Mouse (Mus musculus) ZHBTc4 (cell line): ENCODE measurements at regions not wholly inside any gene's neighbourhood (a gene's known extent, or its start where the extent isn't known, plus 50 kb on each side); places are given as distances from the start of the nearest gene placed in this dataset.

ENCODE experiments used
- DNase-seq: peaks from one replicate; pipeline ENCODE4 v3.0.0-alpha.2; 2011; ENCODE audit warnings: low read depth, low spot score

- DNase-seq = no peak
Observed at GRCm38 (mm10) chr15:56158726-56159125, 1318.7 kb downstream of the Slc22a22 start.

- DNase-seq = no peak
Observed at GRCm38 (mm10) chr15:56139451-56139850, 1338.0 kb downstream of the Slc22a22 start.

GRCm38 (mm10) chr15:56136420-56136970 lies 1340.9 kb downstream of the Slc22a22 start:
- no peak for DNase-seq

GRCm38 (mm10) chr15:56128029-56128428 lies 1349.4 kb downstream of the Slc22a22 start:
- DNase-seq = no peak

GRCm38 (mm10) chr15:56119287-56120065 lies 1357.9 kb downstream of the Slc22a22 start:
- no peak for DNase-seq

GRCm38 (mm10) chr15:56108313-56108712 lies 1369.1 kb downstream of the Slc22a22 start:
- no peak for DNase-seq

- DNase-seq = no peak
Observed at GRCm38 (mm10) chr15:56107719-56108118, 1369.7 kb downstream of the Slc22a22 start.

GRCm38 (mm10) chr15:56100133-56100735 lies 1377.2 kb downstream of the Slc22a22 start:
- no peak for DNase-seq

- DNase-seq = peak; percentile 6
Observed at GRCm38 (mm10) chr15:56077838-56078567, 1399.4 kb downstream of the Slc22a22 start.

GRCm38 (mm10) chr15:56077081-56077480 lies 1400.3 kb downstream of the Slc22a22 start:
- DNase-seq = no peak

GRCm38 (mm10) chr15:56076680-56077079 lies 1400.7 kb downstream of the Slc22a22 start:
- DNase-seq = no peak

GRCm38 (mm10) chr15:56069511-56069910 lies 1407.9 kb downstream of the Slc22a22 start:
- DNase-seq = no peak

- no peak for DNase-seq
Observed at GRCm38 (mm10) chr15:56067214-56067613, 1410.2 kb downstream of the Slc22a22 start.

- no peak for DNase-seq
Observed at GRCm38 (mm10) chr15:56066540-56066939, 1410.9 kb downstream of the Slc22a22 start.

- DNase-seq = peak; percentile 69
Observed at GRCm38 (mm10) chr15:56065872-56066534, 1411.4 kb downstream of the Slc22a22 start.

- DNase-seq = no peak
Observed at GRCm38 (mm10) chr15:56062576-56062975, 1414.8 kb downstream of the Slc22a22 start.

GRCm38 (mm10) chr15:56061326-56061725 lies 1416.1 kb downstream of the Slc22a22 start:
- no peak for DNase-seq

GRCm38 (mm10) chr15:56050716-56051115 lies 1426.7 kb downstream of the Slc22a22 start:
- no peak for DNase-seq

GRCm38 (mm10) chr15:56047832-56048231 lies 1429.6 kb downstream of the Slc22a22 start:
- DNase-seq = no peak

- DNase-seq = peak; percentile 81
Observed at GRCm38 (mm10) chr15:56046679-56047532, 1430.5 kb downstream of the Slc22a22 start.
